Mouse (Mus musculus): ENCODE measurements around the gene Wdr5b.
A peak's percentile ranks its signal among the peaks of the same experiment; 100 is the strongest.

The Wdr5b gene

DNA sequence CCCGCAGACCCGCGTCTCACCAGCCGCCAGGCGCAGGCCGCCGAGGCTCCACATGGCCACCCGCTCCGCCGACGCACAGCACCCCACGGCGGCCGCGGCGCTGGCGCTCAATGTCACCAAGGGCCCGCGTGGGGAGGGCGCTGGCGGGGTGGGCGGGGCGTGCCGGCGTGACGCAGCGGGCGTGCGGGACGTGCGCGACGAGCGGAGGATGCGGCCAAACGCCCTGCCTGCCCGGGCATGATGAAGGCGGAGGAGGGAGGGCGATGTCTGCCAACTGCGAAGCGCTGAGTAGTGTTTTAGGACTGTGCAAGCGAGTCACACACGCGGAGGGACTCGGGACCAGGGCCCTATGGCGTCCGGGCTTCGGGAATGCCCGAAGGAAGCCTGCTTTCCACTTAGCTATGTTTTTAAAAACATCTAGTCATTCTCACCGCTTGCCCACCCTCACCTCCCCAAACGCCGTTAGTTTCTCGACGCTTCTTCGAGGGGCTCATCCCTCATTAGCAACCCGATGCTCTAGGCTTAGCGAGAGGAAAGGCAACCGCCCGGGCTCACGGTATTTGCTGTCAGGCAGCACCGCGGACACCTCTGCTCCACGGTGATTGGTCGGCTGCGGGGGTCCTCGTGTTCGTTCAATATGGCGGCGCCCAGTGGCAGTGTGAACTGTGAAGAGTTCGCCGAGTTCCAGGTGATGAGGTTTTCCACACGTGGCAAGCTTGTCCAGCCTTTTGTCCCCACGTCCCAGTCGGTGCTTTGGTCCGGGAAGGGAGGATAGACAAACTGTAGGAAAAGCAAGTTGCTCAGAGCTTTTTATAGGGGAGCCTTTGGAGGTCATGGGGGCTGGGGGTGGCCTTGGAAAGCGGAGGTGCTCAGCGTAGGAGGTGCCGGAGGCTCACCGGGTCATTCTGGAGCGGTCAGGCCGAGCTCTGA is 30.7 kb downstream of the Wdr5b start, which contains the start of the genes Fam162a and Ccdc58:
TSS of gene Fam162a (minus strand) at position 145 of the 930 bp plus-strand sequence.
TSS of gene Ccdc58 (plus strand) at position 236 of the 930 bp plus-strand sequence.
- DNase-seq, result peak; percentile 84 to 85

DNA sequence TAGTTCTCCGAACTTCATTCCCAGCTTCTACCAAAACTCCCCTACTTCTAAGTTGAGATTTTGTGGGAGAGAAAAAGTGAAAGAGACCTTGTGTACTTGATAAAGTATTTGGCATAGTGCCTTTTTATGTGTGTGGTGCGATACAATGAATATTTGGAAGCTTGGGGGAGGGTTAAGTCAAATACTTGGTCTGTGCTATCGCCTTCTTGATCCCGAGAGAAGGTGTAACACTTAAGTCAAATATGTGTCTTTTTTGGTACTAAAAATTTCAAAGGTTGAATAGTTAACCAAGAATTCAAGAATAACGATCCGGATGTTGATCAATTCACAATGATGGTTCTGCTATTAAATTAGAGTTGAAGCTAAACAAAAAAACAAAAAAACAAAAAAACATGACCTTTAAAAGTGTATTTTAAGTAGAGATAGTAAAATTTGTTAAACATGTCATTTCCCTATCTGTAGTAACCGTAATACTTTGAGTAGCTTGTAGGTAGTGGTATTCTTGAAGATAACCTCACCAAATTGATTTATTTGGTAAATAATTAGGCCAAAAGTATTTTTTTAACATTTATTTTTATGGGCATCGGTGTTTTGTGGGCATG is 31.5 kb downstream of the Wdr5b start:
- no peak for DNase-seq

DNA sequence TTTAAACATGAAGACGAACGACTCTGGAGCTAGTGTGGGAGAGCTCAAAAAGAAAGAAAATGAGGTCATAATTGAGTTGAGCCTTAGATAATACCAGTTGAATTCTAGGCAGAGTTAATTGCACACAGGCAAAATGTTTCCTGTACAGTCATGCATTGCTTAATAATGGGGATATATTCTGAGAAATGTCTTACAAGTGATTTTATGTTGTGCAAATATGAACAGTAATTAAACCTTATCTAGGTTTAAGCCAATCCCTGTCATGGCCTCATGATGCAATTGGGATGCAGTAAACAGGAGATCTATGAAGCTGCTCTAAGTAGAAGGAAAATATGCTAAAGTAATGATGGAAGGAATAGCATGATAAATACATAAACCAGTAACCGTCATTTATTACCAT is 33.8 kb downstream of the Wdr5b start:
- no peak for DNase-seq

DNA sequence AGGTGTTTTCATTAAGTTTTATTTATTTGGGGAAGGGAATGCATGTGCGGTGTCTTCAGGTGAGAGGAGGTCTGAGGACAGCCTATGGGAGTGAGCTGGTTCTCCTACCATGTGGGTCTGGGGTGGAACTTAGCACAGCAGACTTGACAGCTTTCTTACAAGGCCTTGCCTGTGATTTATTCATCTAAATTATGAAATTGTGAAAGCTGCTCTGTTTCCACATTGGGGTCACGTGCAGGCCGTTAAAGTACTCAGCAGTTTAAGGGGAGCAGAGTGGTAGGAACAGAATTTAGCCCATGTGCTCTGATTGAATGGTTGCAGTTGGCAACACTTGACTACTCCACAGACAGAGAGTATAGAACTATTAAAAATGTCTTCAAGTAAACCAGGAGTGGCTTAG is 38.9 kb downstream of the Wdr5b start:
- no peak for DNase-seq

DNA sequence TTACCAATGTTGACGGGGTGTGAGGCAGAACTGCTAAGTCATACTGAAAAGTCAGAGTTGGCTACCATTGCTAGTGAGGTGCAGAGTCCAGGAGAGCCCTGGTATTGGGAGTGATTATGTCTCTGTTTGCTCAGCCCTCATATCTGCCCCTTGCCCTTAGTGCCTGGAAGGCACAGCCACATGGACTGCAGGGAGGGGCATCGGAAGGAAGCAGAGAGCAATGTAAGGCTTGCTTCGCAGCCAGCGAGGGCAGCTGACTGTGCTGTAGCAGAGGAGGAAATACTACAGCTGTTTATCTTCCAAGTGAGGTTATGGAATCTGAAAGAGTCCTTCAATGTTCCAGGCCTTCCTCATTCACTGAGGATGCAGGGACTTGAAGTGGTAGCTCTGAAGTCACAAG is 46.9 kb downstream of the Wdr5b start:
- no peak for DNase-seq

DNA sequence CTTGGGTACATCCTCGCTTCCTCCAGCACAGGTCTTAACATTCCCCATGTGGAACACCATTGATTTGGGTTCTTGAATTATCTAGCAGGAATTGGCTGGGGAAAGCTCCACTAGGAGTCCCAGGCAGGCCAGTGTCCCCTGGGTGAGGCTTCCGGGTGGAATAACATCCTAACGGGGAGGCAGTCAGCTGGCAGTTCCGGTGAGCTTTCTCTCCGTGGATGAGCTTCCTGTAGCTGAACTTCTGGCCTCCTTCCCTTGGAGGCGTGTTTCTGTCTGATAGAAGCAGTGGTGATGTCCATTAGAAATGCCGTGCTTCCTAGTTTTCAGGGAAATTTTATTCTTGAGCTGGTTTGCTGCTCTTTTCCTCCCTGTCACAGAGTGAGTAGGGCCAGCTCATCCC is 48.1 kb downstream of the Wdr5b start:
- DNase-seq, result no peak

DNA sequence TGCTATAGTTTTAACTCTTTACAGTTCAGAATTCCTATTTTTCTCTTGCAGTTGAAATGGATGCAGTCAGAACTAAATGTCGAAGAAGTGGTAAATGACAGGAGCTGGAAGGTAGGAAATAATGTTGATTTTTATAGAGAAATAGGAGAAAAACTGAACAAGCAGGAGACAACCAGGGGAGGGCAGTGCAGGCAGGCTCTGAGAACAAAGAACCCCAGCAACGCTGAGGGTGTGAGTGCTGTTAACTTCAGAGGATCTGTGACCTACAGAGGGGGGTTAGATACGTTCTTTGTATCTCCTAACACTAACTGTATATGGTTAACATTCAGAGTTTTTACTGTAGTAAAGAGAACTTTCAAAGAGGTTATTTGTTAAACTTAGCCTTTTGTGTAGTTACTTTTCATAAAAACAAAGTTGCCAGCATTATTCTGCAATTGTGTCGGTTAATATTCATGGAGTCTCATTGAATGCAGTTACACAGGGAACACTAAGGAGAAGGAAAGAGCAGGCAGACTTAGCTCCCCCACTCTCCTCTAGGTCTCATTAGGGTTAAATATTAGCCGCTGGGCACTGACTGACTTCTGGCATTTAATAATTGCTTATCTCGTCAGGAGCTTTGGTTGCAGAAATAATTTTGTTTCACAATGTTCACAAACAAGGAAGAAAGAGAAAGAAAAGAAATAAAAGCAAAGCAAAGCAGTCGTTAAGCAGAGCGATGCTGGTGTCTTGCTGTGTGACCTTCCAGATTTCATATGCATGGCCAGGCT is 49.0 kb downstream of the Wdr5b start:
- DNase-seq, result no peak

DNA sequence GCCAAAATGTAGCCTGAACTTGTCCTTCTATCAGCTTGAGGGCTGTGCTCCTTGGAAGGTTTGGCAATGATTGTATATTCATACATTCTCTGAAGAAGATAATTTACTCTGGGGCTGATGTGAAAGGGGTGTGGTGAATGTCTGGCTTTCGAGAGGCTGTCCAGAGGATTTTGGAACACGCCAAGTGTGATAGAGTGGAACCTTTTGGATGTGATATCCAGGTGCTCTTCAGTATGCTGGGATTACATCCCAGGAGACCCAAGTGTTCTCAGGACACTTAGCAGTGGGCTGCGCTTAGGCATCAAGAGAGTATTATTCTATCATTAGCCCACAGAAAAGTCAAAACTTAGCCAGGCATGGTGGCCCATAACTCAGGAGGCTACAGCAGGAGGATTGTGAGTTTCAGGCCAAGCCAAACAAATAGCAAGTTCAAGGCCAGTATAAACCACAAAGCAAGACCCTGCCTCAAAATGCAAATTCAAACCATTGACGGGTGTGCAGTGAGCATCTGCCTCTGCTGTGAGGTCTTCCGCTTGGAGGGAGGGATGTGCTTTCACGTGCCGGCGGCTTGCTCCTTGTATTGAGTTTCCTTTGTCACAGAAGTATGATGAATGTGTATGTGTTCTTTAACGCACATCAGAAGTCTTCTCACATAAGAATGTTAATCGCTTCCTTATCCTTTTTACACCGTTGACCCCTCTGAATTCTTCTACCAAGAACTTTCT is 50.0 kb downstream of the Wdr5b start:
- DNase-seq, result no peak

Data from thymus, adult 18-20 months (tissue).